Mouse (Mus musculus): ENCODE measurements around the gene Flywch1. TPM values are rescaled to one million over a fixed set of nuclear protein-coding genes. Genes with fewer than 3 reads are reported as not detected.

The Flywch1 gene
- polyA plus RNA-seq, 1 experiment from 2014 or later: 74.7 TPM

DNA sequence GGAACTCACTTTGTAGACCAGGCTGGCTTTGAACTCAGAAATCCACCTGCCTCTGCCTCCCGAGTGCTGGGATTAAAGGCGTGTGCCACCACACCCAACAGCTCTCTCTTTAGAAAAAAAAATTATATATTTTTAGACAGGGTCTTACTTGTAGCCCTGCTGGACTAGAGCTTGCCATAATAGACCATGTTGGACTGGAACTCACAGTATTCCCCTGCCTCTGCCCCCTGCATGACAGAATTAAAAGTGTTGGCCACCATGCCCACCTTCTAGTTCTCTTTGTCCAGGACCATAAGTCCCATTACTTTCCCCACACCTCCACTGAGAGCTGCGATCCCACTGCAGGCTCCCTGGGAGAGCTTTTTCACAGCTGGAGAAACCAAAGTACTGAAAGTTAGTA, 23.9 kb downstream of the Flywch1 start:
- Histone ChIP-seq H3K36me3 (ENCODE audit: insufficient read depth, low read length) (peaks cover 10% of the 10 kb centered on the region; the same call in 1 of the 2 replicates), H3K27ac (no peak overlapping the region), H3K4me3 (replicated peaks; ENCODE audit: low read depth, low read length) (no peak overlapping the region), H3K4me2 (ENCODE audit: low read length) (no peak overlapping the region), H3K27me3 (ENCODE audit: insufficient read depth, low read length) (peaks cover 25% of the 10 kb centered on the region), H3K9ac (ENCODE audit: low read depth, low read length) (no peak overlapping the region), H3K4me1 (replicated peaks; ENCODE audit: insufficient read depth, low read length) (peaks cover 19% of the 10 kb centered on the region), H3K9me3 (replicated peaks; ENCODE audit: low read length) (no peaks in the 10 kb centered on the region)
- ATAC-seq (replicated peaks; ENCODE audit: low FRiP score, low read depth) (no peak), DNase-seq (ENCODE audit: low spot score) (no peak)
- WGBS: 85% methylated on average over 3 of the region's 3 CpGs
- TF ChIP-seq CTCF (IDR thresholded peaks at IDR 0.05; ENCODE audit: low read depth): no peak

GRCm38 (mm10) chr17:23746767-23747166, 24.6 kb downstream of the Flywch1 start:
- no peaks in the 10 kb centered on the region for H3K9me3 ChIP-seq (replicated peaks; ENCODE audit: low read length)
- TF ChIP-seq CTCF (IDR thresholded peaks at IDR 0.05; ENCODE audit: low read depth): no peak
- ATAC-seq (replicated peaks; ENCODE audit: low FRiP score, low read depth): no peak
- no peak overlapping the region for H3K4me2 ChIP-seq (ENCODE audit: low read length)
- H3K27me3 ChIP-seq (ENCODE audit: insufficient read depth, low read length): peaks cover 32% of the 10 kb centered on the region
- no peak overlapping the region for H3K27ac ChIP-seq
- H3K4me1 ChIP-seq (replicated peaks; ENCODE audit: insufficient read depth, low read length): peaks cover 26% of the 10 kb centered on the region
- no peak overlapping the region for H3K4me3 ChIP-seq (replicated peaks; ENCODE audit: low read depth, low read length)
- no peak for DNase-seq (ENCODE audit: low spot score)
- no peak overlapping the region for H3K9ac ChIP-seq (ENCODE audit: low read depth, low read length)
- WGBS: 71% methylated on average over 3 of the region's 3 CpGs
- peaks cover 4% of the 10 kb centered on the region; the same call in 1 of the 2 replicates for H3K36me3 ChIP-seq (ENCODE audit: insufficient read depth, low read length)

GRCm38 (mm10) chr17:23746311-23746710, 25.1 kb downstream of the Flywch1 start:
- Histone ChIP-seq H3K27ac (no peak overlapping the region), H3K4me3 (replicated peaks; ENCODE audit: low read depth, low read length) (peak overlapping the region; percentile 26; the same call in 1 of the 2 replicates), H3K9ac (ENCODE audit: low read depth, low read length) (no peak overlapping the region), H3K4me2 (ENCODE audit: low read length) (peak overlapping the region; percentile 68), H3K4me1 (replicated peaks; ENCODE audit: insufficient read depth, low read length) (peaks cover 26% of the 10 kb centered on the region), H3K9me3 (replicated peaks; ENCODE audit: low read length) (no peaks in the 10 kb centered on the region), H3K36me3 (ENCODE audit: insufficient read depth, low read length) (no peaks in the 10 kb centered on the region; the same call in 1 of the 2 replicates), H3K27me3 (ENCODE audit: insufficient read depth, low read length) (peaks cover 36% of the 10 kb centered on the region)
- whole genome bisulfite sequencing: 8% methylated on average over 12 of the region's 12 CpGs
- peak; percentile 49 for TF ChIP-seq CTCF (IDR thresholded peaks at IDR 0.05; ENCODE audit: low read depth)
- DNase-seq (ENCODE audit: low spot score) (no peak), ATAC-seq (replicated peaks; ENCODE audit: low FRiP score, low read depth) (no peak)

DNA sequence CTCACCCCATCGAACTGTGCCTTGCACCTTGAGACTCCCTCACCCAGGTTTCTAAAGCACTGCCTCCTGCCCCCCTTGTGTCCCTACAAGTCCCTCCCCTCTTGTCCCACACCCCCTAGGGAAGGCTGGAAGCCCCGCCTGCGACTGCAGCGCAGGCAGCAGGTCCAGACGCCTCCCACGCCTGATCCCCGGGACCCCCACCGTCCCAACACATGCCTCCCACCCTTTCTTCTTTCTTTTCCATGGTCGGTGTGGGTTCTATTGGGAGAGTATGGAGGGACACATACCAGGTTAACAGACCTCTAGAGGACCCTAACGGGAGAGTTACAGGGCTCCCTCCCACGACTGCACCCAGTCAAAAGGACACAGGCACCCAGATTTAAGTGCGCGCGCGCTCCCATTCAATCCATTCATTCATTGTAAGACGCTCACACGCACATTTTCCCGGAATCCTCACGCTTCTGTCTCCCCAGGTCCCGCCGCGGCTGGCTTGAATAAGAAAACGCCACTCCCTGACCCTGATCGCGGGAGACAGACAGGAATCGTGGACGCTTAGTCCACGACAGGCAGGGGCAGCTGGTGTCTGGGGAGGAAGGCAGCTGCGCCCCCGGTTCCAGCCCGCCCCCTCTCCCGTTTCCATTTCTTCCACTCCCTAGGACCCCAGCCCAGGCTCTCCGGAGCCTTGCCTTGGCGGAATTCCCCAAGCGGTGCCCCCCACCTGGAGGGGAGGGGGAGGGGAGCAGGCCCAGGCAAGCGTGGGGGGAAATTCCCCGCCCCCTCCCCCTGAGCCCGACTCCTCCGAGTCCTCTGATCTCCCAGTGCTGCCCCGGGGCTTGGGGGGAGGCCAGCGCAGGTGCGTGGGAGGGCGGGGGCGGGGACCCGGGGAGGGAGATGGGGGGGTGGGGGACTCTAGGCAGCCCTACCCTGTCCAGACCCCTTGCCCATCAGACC, 25.8 kb downstream of the Flywch1 start, which contains the start of gene Kremen2:
Gene Kremen2, minus strand, starts transcription at position 533 of the 951 bp plus-strand sequence.
- Histone ChIP-seq H3K9ac (ENCODE audit: low read depth, low read length) (0 out of 2 replicates have a peak within 1 kb of the TSS, but pooled peaks have one; percentile 15), H3K4me1 (replicated peaks; ENCODE audit: insufficient read depth, low read length) (peaks cover 28% of the 10 kb centered on the region), H3K27ac (no peak within 1 kb of the TSS), H3K36me3 (ENCODE audit: insufficient read depth, low read length) (no peaks in the 10 kb centered on the region), H3K4me3 (replicated peaks; ENCODE audit: low read depth, low read length) (peak within 1 kb of the TSS; percentile 26), H3K4me2 (ENCODE audit: low read length) (peak within 1 kb of the TSS; percentile 68), H3K9me3 (replicated peaks; ENCODE audit: low read length) (no peaks in the 10 kb centered on the region), H3K27me3 (ENCODE audit: insufficient read depth, low read length) (peaks cover 36% of the 10 kb centered on the region)
- no peak for ATAC-seq (replicated peaks; ENCODE audit: low FRiP score, low read depth)
- no peak for TF ChIP-seq CTCF (IDR thresholded peaks at IDR 0.05; ENCODE audit: low read depth)
- WGBS: under 1% methylated on average over 40 of the region's 45 CpGs
- DNase-seq (ENCODE audit: low spot score): no peak

GRCm38 (mm10) chr17:23744651-23745050, 26.8 kb downstream of the Flywch1 start:
- WGBS: 6% methylated on average over 14 of the region's 14 CpGs
- peak overlapping the region; percentile 68 for H3K4me2 ChIP-seq (ENCODE audit: low read length)
- peaks cover 29% of the 10 kb centered on the region for H3K4me1 ChIP-seq (replicated peaks; ENCODE audit: insufficient read depth, low read length)
- DNase-seq (ENCODE audit: low spot score) (no peak), ATAC-seq (replicated peaks; ENCODE audit: low FRiP score, low read depth) (no peak)
- peaks cover 36% of the 10 kb centered on the region for H3K27me3 ChIP-seq (ENCODE audit: insufficient read depth, low read length)
- no peak for TF ChIP-seq CTCF (IDR thresholded peaks at IDR 0.05; ENCODE audit: low read depth)
- no peak overlapping the region for H3K27ac ChIP-seq
- no peaks in the 10 kb centered on the region for H3K36me3 ChIP-seq (ENCODE audit: insufficient read depth, low read length)
- no peak overlapping the region for H3K4me3 ChIP-seq (replicated peaks; ENCODE audit: low read depth, low read length)
- H3K9ac ChIP-seq (ENCODE audit: low read depth, low read length): no peak overlapping the region
- H3K9me3 ChIP-seq (replicated peaks; ENCODE audit: low read length): no peaks in the 10 kb centered on the region

DNA sequence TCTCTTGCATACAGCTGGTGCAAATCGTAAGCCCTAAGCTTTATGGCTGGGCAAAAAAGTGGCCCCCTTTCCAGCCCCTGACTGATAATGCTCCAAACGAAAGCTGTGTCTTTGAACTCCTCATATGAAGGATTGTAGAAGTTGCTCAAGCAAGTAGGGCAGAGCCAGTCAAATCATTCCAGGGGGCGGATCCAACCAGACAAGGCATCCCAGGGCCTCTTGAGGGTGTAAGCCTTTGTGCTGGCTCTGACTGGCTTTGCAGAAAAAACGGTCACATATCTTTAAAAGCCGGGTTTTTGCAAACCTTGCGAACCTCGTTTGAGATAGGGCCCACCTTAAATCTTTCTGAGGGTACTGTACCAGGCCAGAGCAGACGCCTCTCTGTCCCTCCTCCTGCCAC, 27.3 kb downstream of the Flywch1 start:
- no peak for TF ChIP-seq CTCF (IDR thresholded peaks at IDR 0.05; ENCODE audit: low read depth)
- H3K27ac ChIP-seq: no peak overlapping the region
- peaks cover 36% of the 10 kb centered on the region for H3K27me3 ChIP-seq (ENCODE audit: insufficient read depth, low read length)
- no peak overlapping the region for H3K9ac ChIP-seq (ENCODE audit: low read depth, low read length)
- no peak overlapping the region for H3K4me2 ChIP-seq (ENCODE audit: low read length)
- ATAC-seq (replicated peaks; ENCODE audit: low FRiP score, low read depth) (no peak), DNase-seq (ENCODE audit: low spot score) (no peak)
- H3K4me3 ChIP-seq (replicated peaks; ENCODE audit: low read depth, low read length): no peak overlapping the region
- no peaks in the 10 kb centered on the region for H3K36me3 ChIP-seq (ENCODE audit: insufficient read depth, low read length)
- peaks cover 34% of the 10 kb centered on the region for H3K4me1 ChIP-seq (replicated peaks; ENCODE audit: insufficient read depth, low read length)
- no peaks in the 10 kb centered on the region for H3K9me3 ChIP-seq (replicated peaks; ENCODE audit: low read length)
- 30% methylated on average over 8 of the region's 8 CpGs for WGBS
